Mouse (Mus musculus): Measurements from ENCODE around the gene Slc35e3.

The Slc35e3 gene

DNA sequence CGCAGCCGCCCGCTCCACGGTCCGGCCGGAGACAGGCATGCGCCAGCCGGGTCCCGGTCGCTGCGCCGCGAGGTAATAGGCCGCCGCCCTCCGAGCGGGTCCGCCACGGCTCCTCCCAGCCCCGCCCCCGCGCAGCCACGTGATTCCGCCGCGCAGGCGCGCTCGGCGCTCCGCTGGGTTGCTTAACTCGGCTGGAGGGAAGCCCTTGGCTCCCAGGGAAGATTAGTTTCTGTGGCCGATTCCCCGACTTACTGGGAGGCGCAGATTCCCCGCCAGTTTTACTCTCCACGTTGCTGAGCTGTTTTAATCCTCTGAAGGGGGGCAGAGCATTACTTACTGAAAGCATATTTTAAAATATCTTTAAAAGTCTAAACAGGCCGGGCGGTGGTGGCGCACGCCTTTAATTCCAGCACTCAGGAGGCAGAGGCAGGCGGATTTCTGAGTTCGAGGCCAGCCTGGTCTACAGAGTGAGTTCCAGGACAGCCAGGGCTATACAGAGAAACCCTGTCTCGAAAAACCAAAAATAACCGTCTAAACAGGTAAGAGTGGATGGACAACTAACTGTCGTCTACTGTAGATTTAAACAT, at the start of gene Slc35e3:
Slc35e3 (minus strand) TSS at position 69 of the 587 bp plus-strand sequence.
- no peak for DNase-seq (ENCODE audit: low spot score)

DNA sequence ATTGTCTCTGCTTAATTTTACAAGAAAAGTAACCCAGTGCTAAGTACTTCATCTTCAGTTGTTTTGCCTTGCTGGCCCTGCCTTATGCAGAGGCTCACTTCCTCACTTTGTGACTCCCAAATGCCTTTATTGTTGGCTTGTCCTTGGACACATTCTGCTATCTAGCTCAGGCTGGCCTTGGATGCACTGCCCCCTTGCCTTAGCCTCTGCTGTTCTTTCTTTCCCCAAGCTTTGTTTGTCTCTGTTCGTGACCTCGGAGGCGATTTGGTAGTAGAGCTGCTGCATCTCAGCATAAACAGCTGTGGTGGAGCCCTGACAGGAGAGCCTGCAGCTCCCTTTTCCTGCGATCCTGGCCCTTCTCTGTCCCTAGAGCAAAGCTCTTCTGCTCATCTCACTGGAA, 49.0 kb upstream of the Slc35e3 start:
- DNase-seq (ENCODE audit: low spot score), result no peak

DNA sequence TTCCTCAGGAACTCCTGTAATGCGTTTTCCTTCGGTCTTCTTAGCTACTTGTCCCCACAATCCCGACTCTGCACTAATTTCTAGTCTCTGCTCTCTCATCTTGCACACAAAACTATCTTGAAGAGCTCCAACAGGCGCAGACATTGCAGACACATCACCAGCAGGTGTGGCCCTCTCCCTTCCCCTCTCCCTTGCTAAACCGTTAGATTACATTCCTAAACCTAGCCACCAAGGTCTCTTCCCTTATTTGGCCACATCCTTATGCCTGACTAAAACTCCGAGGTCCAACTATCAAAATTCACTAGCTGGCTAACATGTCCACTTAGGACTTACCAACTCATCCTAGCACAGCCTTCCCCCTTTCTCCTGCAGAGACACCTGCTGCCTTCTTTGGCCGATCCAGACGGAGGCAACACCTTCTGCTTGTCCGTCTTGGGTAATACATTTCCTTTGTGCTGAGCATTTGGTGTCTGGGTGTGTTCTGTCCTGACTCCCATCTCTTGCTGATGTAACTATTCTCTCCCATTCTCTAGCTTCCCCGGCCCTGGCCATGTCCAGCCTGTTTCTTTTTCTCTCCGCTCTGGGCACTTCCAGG, 47.4 kb upstream of the Slc35e3 start:
- DNase-seq (ENCODE audit: low spot score), result peak; percentile 18

DNA sequence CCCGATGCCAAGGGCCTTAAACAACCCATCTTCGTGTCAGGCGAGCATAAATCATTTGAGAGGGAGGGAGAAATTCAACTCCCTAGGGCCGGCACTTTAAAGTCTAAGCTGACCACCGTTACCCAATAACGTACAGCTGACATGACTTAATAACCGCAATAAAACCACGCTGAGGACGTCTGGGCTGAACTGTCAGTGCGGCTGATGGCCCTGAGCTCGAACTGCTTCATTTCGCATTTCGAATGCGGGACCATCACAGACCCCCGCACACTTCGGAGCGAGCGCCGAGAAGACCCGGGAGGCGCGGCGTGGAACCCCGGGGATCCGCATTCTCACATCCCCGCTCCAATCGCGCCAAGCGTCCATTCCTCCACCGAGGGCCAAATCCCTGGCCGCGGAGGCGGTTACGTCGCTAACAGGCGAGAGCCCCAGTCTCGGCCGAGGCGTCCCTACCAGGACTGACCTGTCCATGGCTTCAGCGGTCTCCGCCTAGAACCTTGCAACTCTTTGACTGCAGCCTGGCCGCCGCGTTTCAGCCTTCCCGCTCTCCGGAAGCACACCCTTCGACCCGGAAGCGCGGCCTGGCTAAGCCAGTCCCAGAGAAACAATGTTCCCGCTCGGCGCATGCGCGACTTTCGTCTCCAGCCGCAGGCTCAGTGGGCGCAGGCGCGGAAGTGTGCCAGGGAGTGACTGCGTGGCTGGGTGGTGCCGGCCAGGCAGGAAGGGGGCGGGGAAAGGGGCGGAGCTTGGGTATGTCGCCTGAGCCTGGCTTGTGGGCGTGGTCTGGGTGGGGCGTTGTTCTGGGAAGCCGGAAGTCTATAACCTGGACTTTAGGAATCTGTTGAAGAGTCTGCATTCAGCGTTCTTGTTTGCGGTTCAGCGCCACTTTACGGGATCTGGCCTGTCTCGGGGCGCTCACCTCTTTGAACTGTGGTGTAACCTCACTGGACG, 46.3 kb upstream of the Slc35e3 start, which contains the start of gene Nup107:
Nup107 (minus strand) TSS at position 565 of the 951 bp plus-strand sequence.
- peak; percentile 100 for DNase-seq (ENCODE audit: low spot score)

DNA sequence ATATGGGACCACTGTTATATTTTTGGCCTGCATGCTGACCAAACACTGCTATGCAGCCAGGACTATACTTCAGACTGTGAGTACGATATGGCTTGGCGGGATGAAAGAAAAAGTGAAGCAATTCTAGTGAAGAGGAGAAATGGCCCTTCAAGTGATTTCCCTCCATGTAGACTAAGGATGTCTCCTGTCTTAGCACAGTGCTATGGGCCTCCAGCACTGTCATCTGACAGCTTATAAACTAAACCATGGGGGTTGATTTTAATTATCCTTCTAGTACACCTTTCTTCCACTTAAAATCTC, 45.0 kb upstream of the Slc35e3 start:
- no peak for DNase-seq (ENCODE audit: low spot score)

DNA sequence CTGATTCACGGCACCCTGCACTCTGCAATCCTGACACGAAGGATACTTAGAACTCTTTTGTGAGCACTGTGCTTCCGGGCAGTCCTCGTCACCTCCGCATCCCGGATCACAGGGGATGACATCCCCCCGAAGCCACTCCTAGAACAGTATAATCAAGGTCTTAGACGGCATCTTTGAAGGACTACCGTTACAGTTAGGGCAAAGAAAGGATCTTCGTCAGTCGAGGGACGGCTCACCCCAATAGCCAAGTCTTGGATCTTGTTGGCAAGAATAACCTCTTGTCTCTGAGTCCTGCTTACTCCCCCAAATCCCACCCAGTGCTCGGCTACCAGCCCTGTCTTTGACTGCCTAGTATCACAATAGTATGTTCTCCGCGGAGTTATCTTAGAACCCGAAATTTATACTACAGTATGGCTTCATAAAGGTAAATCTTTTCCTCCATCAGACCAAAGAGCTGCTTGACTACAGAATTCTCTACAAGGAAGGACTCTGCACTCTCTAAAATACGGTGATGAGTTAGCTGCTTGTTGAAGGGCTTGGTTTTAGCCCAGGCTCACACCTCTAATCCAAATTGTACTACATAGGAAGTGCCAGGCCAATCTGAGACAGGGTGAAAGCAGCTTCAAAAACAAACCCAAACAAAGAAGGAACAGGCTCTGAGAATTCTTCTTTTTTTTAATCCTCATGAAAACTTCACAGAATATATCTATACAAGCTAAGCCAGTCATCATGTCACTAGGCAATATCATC, 44.4 kb upstream of the Slc35e3 start:
- DNase-seq (ENCODE audit: low spot score), result peak; percentile 95

DNA sequence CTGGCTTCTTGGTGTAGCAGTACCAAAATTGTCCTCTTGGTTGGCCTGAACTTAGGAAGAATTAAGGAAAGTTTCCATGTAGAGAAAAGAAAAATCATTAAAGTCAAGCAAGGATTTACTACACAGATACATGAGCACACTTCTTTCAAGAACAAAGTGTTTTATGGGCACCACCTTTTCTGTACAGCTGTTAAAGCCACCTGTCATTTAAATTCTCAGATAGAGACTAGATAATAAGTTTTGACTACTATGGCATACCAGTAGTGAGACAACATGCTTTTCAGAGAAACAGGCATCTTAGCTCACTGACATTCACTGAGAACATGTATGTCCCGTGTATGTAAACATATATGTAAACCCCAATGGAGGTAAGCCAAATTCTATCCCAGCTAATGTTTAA, 43.8 kb upstream of the Slc35e3 start:
- DNase-seq (ENCODE audit: low spot score), result no peak

DNA sequence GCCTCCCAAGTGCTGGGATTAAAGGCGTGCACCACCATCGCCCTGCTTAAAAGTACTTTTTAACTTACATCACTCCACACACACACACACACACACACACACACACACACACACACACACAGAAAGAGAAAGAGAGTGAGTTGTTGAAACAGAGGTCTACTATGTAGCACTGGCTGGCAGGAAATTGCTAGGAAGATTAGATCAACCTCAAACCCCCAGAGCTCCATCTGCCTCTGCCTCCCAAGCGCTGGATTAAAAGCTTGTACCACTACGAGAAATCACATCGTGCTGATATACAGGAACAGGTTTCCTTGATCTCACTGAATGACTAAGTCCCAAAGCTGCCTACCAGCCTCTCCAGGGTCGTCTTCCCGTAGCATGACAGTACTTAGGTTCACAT, 38.5 kb upstream of the Slc35e3 start:
- DNase-seq (ENCODE audit: low spot score), result no peak

DNA sequence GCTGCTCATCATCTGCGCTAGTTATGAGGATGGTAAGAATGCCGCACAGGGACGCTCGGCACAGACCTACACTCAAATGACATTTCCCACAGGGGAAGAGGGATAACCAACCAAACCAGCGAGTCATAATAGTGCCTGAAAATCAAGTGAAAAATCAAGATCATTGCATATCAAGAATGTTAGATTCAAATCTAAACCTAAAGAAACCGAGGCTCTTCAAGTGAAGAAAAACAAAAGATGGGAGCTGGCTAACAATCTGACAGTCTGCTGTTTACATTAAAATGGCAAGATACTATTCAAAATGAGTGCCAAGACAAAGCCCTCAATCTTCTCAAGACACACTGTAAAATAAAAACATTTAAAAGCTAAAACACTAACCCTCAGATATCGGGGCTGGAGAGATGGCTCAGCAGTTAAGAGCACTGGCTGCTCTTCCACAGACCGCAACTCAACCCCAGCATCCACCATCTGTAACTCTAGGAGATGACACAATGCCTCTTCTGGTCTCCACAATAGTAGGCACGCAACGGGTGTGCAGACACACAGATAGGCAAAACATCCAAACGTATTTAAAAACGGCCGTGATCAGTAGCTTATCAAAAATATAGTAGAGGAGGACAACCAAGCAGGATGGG, 37.7 kb upstream of the Slc35e3 start:
- peak; percentile 94 for DNase-seq (ENCODE audit: low spot score)

DNA sequence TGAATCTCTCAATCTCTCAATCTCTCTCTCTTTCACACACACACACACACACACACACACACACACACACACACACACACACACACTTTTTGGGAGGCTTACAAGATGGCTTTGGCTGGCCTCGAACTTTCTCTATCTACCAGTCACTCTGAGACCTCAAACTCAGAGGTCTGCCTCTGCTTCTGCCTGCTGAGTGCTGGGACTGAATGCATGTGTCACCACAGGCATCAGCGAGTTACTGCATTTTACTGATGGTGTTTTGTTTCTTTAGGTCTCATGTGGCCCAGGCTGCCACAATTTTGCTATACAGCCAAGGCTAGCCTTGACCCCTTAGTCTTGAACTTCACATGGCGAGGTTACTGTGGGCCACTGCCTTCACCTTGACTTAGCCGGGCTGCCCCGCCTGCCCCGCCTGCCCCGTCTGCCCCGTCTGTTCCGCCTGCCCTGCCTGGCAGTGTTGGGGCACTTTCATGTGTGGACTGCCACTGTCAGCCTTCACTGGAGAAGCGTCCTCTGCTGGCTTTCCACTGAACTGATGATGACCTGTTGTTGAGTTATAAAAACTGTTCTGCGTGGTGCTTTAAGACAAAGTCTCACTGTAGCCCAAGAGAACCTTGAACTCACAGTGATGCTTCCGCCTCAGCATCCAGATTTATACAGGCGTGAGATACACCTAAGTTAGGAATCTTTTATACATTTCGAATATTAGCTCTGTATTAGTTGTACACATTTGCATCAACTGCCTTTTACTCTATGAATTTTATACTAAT, 36.5 kb upstream of the Slc35e3 start:
- peak; percentile 96 for DNase-seq (ENCODE audit: low spot score)

DNA sequence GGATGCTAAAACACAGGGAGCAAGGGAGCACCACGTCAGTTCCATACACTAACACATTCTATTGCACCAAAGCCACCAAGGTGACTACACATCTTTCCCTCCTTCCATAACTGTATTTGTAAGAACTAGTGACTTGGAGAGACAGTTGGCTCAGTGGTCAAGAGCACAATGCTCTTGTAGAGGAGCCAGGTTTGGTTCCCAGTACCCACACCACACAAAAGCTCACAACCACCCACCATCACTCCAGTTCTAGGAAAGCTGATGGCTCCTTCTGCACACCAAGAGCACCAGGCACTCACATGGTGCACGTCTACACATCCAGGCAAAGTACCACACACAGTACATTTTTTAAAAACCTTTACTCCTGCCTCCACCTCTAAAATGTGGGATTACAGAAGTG, 35.9 kb upstream of the Slc35e3 start:
- peak; percentile 96 for DNase-seq (ENCODE audit: low spot score)

DNA sequence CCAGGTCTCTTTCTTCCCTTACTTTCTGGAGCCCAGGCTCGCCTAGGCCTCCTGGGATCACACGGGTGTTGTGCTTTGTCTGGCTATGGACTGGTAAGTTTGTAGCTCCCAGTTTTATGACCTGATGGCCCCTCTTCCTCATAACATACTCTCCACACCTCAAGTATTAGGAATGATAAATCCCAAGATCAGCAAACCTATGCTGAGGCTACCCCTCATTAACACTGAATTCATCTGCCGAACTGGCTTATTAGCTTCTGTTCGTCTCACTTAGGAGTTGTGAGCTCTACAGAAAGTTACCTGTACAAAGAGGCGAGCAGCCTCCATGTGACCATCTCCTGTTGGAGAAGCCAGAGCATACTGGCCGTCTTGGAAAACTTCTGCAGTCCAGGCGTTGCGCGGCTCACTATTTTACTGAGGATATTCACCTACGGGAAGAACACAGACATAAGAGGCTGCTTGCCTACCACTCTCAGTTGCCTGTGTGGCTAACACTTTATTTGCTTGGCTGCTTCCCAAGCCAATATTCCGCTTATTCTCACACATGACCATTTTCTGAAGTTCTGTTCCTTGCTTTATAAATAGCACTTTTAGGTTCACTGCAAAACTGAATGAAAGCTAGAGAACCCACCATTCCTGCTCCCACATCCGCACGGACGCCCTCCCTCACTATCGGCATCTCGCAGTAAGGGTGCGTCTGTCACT, 35.0 kb upstream of the Slc35e3 start:
- DNase-seq (ENCODE audit: low spot score), result no peak

DNA sequence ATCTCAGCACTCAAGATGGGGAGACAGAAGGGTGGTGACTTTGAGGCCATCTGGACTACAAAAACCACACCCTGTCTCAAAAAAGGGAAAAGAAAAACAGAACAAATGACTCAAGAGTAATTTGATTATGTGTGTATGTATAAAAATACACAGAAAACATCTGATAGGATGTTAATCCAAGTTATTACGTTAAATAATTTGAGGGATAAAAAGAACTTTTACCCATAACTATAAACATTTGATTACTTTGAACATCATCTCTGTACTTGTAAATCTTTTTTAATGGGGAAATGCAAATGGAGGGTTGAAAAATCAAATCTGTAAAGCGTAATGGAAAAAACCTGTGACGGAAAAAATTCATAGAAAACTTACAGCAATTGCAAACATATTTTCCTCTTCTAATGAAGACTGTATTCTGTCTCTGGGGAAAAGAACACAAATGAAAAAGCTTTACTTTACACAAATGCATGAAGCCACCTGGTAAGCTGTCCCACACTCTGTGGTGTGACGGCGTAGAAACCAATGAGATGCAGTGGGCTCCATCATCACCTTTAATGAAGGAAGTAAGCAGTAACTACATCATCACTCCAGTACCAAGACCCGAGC, 34.2 kb upstream of the Slc35e3 start:
- peak; percentile 94 for DNase-seq (ENCODE audit: low spot score)

DNA sequence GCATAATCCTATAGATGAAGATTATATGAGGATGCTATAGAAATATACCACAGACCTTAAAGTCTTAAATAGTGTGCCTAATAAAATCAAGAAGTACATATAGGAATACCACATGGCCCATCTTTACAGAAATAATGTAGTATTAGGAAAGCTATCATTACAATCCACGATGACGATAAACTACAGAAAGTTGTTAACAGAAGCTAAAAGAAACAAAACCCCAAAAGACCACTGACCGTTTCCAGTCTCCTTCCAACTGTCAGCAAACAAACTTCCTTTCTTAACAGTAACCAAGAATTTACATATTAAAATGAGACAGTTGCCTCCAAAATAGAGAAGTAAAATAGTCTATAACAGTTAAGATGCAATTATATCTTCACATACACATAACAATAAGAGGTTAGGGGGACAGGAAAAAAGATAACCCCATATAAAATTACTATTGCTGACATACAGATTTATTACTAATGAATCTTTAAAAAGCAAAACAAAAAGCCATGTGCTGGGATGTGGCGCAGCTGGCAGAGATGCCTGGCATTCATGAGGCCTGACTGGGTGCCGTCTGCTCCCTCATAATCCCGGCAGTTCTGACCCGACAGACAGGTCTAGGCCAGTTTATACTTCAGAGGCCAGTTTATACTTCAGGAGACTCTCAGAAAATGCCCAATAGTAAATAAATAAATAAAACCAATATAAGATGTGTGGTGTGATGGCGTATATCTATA, 33.6 kb upstream of the Slc35e3 start:
- DNase-seq (ENCODE audit: low spot score), result peak; percentile 95

DNA sequence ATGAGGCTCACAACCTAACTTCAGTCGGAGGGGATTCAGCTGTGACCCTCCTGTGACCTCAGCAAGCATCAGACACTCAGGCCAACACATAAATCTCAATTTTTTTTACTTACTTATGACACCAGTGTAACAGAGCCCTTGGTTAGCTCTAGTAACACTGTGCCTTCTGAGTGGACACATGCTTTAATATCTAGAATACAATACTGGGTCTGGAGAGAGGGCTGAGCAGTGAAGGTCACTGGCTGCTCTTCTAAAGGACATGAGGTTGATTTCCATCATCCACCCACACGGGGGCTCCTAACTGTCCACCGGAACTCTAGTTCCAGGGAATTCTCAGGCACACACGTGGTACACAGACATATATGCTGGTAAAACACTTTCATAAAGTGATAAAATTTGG, 32.8 kb upstream of the Slc35e3 start:
- peak; percentile 96 for DNase-seq (ENCODE audit: low spot score)

DNA sequence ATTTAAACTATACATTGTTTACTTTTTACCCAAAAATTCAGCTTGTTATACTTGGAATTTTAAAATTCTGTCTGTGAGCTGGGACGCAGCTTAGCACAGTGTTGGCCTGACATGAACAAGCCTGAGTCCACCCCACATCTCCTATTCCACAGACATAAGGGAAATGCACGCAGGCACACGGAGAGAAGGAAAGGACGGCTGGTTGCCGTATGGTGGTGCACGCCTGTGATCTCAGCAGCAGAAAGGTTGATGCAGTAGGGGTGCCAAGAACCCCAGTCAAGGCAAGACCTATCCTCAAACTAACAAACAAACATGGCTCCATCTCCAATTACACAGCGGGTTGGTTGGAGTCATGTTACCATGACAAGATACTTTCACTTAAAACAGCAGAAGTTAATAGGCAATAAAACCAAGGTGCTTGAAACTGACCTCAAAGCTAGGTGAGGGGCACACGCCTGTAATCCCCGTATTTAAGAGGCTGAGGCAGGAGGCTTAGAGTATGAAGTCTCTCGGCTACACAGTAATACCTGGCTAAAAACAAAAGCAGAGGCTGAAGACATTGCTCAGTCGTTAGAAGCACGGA, 32.3 kb upstream of the Slc35e3 start:
- peak; percentile 95 for DNase-seq (ENCODE audit: low spot score)

DNA sequence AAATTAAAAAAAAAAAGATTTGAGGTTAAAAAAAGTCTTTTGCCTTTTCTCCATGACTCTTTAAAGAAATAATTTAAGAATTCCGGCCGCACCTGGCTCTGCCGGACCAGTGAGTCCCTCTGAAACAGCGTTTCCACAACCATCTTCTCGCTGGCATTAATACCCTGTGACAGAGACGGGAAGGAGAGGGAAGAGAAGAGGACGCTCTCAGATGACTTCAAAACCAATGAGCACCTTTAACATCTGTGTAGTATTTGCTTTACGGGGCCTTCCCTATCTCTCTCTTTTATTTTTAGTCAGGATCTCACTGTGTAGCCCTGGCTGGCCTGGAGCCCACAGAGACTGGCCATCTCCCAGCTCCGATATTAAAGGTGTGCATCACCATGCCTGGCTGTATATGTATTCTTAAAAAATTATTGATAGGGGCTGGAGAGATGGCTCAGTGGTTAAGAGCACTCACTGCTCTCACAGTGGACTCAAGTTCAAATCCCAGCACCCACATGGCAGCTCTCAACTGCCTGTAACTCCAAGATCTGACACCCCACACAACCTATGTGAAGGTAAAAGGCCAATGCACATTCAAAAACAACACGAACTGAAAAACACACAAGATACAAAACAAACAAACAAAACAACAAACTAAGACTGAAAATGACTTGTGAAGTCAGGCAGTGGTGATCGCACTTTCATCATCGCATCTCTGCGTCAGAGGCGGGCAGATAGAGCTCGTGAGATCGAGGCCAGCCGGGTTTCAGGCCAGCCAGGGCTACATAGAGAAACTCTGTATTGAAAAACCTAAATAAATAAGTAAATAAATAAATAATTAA, 31.5 kb upstream of the Slc35e3 start:
- DNase-seq (ENCODE audit: low spot score), result peak; percentile 96

DNA sequence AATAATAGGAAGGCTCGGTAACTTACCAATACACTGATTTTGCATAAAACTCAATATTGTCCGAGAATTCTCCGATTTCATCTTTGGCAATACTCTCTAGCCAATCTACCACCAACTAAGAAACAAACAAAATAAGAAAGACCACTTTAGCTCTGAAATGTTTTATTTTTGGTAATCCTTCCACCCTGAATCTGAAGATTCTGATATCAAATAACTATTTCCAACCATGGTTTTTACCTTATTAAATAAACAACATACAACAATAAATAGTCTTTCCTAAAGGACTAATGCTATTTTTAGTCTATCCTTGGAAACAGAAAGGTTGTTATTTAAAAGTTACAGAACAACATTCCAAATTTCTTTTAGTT, 30.9 kb upstream of the Slc35e3 start:
- peak; percentile 92 for DNase-seq (ENCODE audit: low spot score)
